ENCODE assay signal across 22 mouse cellular contexts in genomic region chr5:32069566-32070169, GRCm38 (mm10).
DNase-seq lines count a peak whose midpoint lies in the region; ATAC-seq and TF ChIP-seq lines count a peak whose summit lies in the region.
"Had no signal": no experiment of that assay in that cellular context is flagged by ENCODE, and none has a peak within 500 bp of the region (broad histone marks: within the 10 kb centered on the region; RNA-seq: fewer than 3 reads in every experiment).

No protein-coding gene starts in this region.

- intact Hi-C loops in gastrocnemius, adult 2 months (cut with DNase I) = loop anchor here (5.0 kb wide), 1 partner anchor 63 kb away; no protein-coding TSS in a partner anchor
- intact Hi-C loops in left cerebral cortex, postnatal 10 days (cut with DNase I) = no loop called here

- no peak for TF ChIP-seq EP300 in liver, postnatal 0 days (IDR thresholded peaks at IDR 0.05; ENCODE audit: low read depth)
- TF ChIP-seq EP300 in MEL (IDR thresholded peaks at IDR 0.05; ENCODE audit: low read depth in 1 of 2, low read length in 2 of 2) = peak; percentile 42 to 50; a peak in 2 of 4 replicates

- no peaks in the 10 kb centered on the region for H3K27me3 ChIP-seq in liver, postnatal 0 days (ENCODE audit: insufficient read depth, low read length)
- H3K27me3 ChIP-seq in liver, embryonic 12.5 days (replicated peaks) = no peaks in the 10 kb centered on the region
- no peaks in the 10 kb centered on the region for H3K27me3 ChIP-seq in MEL (ENCODE audit: control insufficient read depth in 1 of 2, insufficient read depth in 2 of 2, low read length in 2 of 2)
- H3K27me3 ChIP-seq in heart, embryonic 16.5 days (ENCODE audit: control insufficient read depth, insufficient read depth, low read length) = no peaks in the 10 kb centered on the region
- H3K27me3 ChIP-seq: CH12.LX; forebrain, embryonic 15.5 days; heart, embryonic 15.5 days; lung, embryonic 15.5 days; neural tube, embryonic 12.5 days had no signal

- WGBS in liver, postnatal 0 days (ENCODE audit: insufficient replicate concordance) = 73% methylated on average over 10 of the region's 10 CpGs
- WGBS in liver, embryonic 12.5 days (ENCODE audit: insufficient replicate concordance) = 57% methylated on average over 10 of the region's 10 CpGs
- WGBS in heart, embryonic 16.5 days = 60% methylated on average over 10 of the region's 10 CpGs

- no peak for ATAC-seq in liver, postnatal 0 days
- no peak for ATAC-seq in liver, embryonic 12.5 days
- no peak for ATAC-seq in heart, embryonic 16.5 days (replicated peaks; ENCODE audit: extremely low read depth, insufficient read depth, low FRiP score)
- ATAC-seq: forebrain, embryonic 15.5 days; midbrain, embryonic 16.5 days had no signal

- H3K27ac ChIP-seq in gastrocnemius, adult 2 months = peak overlapping the region; percentile 53
- no peak overlapping the region for H3K27ac ChIP-seq in liver, postnatal 0 days (ENCODE audit: low read depth)
- no peak overlapping the region for H3K27ac ChIP-seq in liver, embryonic 12.5 days
- H3K27ac ChIP-seq in MEL (ENCODE audit: control insufficient read depth, low read depth, low read length) = peak overlapping the region; percentile 3; the same call in 1 of the 2 replicates
- 0 out of 2 replicates have a peak overlapping the region, but pooled peaks have one; percentile 24 for H3K27ac ChIP-seq in heart, embryonic 16.5 days (ENCODE audit: low read length)
- H3K27ac ChIP-seq: forebrain, embryonic 15.5 days; heart, embryonic 15.5 days; hindbrain, embryonic 14.5 days; lung, embryonic 15.5 days; neural tube, embryonic 12.5 days had no signal

- H3K79me2 ChIP-seq in MEL (ENCODE audit: control insufficient read depth, insufficient read depth, low read length, poor library complexity) = no peaks in the 10 kb centered on the region

- no peaks in the 10 kb centered on the region for H3K36me3 ChIP-seq in liver, postnatal 0 days (replicated peaks; ENCODE audit: insufficient read depth, low read length)
- no peaks in the 10 kb centered on the region for H3K36me3 ChIP-seq in liver, embryonic 12.5 days
- H3K36me3 ChIP-seq in MEL (ENCODE audit: control insufficient read depth in 1 of 2, insufficient read depth in 2 of 2, low read length in 2 of 2) = peaks cover 0 to 12% of the 10 kb centered on the region in 2 experiments; a peak in 2 of 4 replicates
- H3K36me3 ChIP-seq in heart, embryonic 16.5 days (ENCODE audit: control insufficient read depth, insufficient read depth) = no peaks in the 10 kb centered on the region
- H3K36me3 ChIP-seq: forebrain, embryonic 15.5 days; heart, embryonic 15.5 days; lung, embryonic 15.5 days; neural tube, embryonic 12.5 days had no signal

- TF ChIP-seq CTCF in gastrocnemius, adult 2 months (IDR thresholded peaks at IDR 0.05) = no peak
- TF ChIP-seq CTCF in liver, postnatal 0 days (IDR thresholded peaks at IDR 0.05; ENCODE audit: low read depth) = no peak
- no peak for TF ChIP-seq CTCF in MEL (IDR thresholded peaks at IDR 0.05 in 2 of 3, conservative IDR thresholded peaks at IDR 0.05 in 1 of 3; ENCODE audit: control insufficient read depth in 1 of 3, insufficient read depth in 1 of 3, low read depth in 2 of 3, low read length in 3 of 3, poor library complexity in 1 of 3, severe bottlenecking in 1 of 3)

- H3K9me3 ChIP-seq in liver, postnatal 0 days (ENCODE audit: low read length) = no peaks in the 10 kb centered on the region
- H3K9me3 ChIP-seq in liver, embryonic 12.5 days (replicated peaks) = no peaks in the 10 kb centered on the region
- H3K9me3 ChIP-seq in MEL (replicated peaks; ENCODE audit: insufficient read depth, low read length) = no peaks in the 10 kb centered on the region
- no peaks in the 10 kb centered on the region for H3K9me3 ChIP-seq in heart, embryonic 16.5 days (replicated peaks; ENCODE audit: control insufficient read depth, low read length)
- H3K9me3 ChIP-seq: forebrain, embryonic 15.5 days; heart, embryonic 15.5 days; lung, embryonic 15.5 days; neural tube, embryonic 12.5 days had no signal

- H3K9ac ChIP-seq in liver, postnatal 0 days (replicated peaks) = no peak overlapping the region
- no peak overlapping the region for H3K9ac ChIP-seq in liver, embryonic 12.5 days
- no peak overlapping the region for H3K9ac ChIP-seq in MEL (ENCODE audit: control insufficient read depth, low read depth, low read length, poor library complexity, severe bottlenecking)
- H3K9ac ChIP-seq in heart, embryonic 16.5 days (ENCODE audit: low read length) = no peak overlapping the region
- H3K9ac ChIP-seq: forebrain, embryonic 15.5 days; heart, embryonic 15.5 days; hindbrain, embryonic 14.5 days; lung, embryonic 15.5 days; neural tube, embryonic 12.5 days had no signal

- no peak for DNase-seq in gastrocnemius, adult 2 months
- DNase-seq in gastrocnemius, postnatal 4 days (ENCODE audit: low spot score in 2 of 2) = no peak
- DNase-seq in liver, postnatal 0 days = peak; percentile 7
- peak; percentile 67 for DNase-seq in MEL (ENCODE audit: low read depth, low spot score)
- DNase-seq in left cerebral cortex, postnatal 10 days (ENCODE audit: extremely low spot score in 1 of 2, low spot score in 2 of 2) = no peak
- DNase-seq in T-cell, adult 2 months (ENCODE audit: low spot score) = no peak
- DNase-seq: adrenal gland, postnatal 36 days; cerebellum, adult 2 months; kidney, adult 18-20 months; kidney, postnatal 4 days; liver; spleen, adult 18-20 months; thymus, postnatal 25 days had no signal

- no peak for TF ChIP-seq POLR2A in MEL (IDR thresholded peaks at IDR 0.05; ENCODE audit: control insufficient read depth in 1 of 2, insufficient read depth in 1 of 2, low read depth in 1 of 2, low read length in 2 of 2, poor library complexity in 1 of 2)

- no peaks in the 10 kb centered on the region for H3K4me1 ChIP-seq in liver, postnatal 0 days (ENCODE audit: insufficient read depth)
- peaks cover 7% of the 10 kb centered on the region for H3K4me1 ChIP-seq in liver, embryonic 12.5 days
- H3K4me1 ChIP-seq in MEL (ENCODE audit: control insufficient read depth in 1 of 2, insufficient read depth in 2 of 2, low read length in 2 of 2) = peaks cover 3 to 20% of the 10 kb centered on the region in 2 experiments; a peak in 2 of 4 replicates
- peaks cover 27% of the 10 kb centered on the region for H3K4me1 ChIP-seq in heart, embryonic 16.5 days (ENCODE audit: control insufficient read depth, insufficient read depth, low read length)
- H3K4me1 ChIP-seq: forebrain, embryonic 15.5 days; neural tube, embryonic 12.5 days had no signal

- H3K4me3 ChIP-seq in gastrocnemius, adult 2 months = no peak overlapping the region
- H3K4me3 ChIP-seq in liver, postnatal 0 days (ENCODE audit: low read depth, low read length) = no peak overlapping the region
- no peak overlapping the region for H3K4me3 ChIP-seq in liver, embryonic 12.5 days
- H3K4me3 ChIP-seq in MEL (ENCODE audit: control insufficient read depth in 1 of 2, insufficient read depth in 1 of 2, low read depth in 2 of 2, low read length in 2 of 2) = no peak overlapping the region
- no peak overlapping the region for H3K4me3 ChIP-seq in heart, embryonic 16.5 days (ENCODE audit: low read length)
- H3K4me3 ChIP-seq: forebrain, embryonic 15.5 days; heart, embryonic 15.5 days; lung, embryonic 15.5 days; neural tube, embryonic 12.5 days had no signal

- TF ChIP-seq RAD21 in MEL (IDR thresholded peaks at IDR 0.05; ENCODE audit: low read depth, low read length) = no peak

- no peak overlapping the region for H3K4me2 ChIP-seq in liver, postnatal 0 days (ENCODE audit: low read depth, low read length)
- H3K4me2 ChIP-seq in liver, embryonic 12.5 days = no peak overlapping the region
- no peak overlapping the region for H3K4me2 ChIP-seq in heart, embryonic 16.5 days (ENCODE audit: low read depth, low read length)
- H3K4me2 ChIP-seq: forebrain, embryonic 15.5 days; heart, embryonic 15.5 days; hindbrain, embryonic 14.5 days; lung, embryonic 15.5 days; neural tube, embryonic 12.5 days had no signal

TF ChIP-seq in MEL, 35 proteins besides CTCF, POLR2A, EP300 and RAD21:
- TF ChIP-seq MAFK (IDR thresholded peaks at IDR 0.05; ENCODE audit: borderline replicate concordance, low read depth, low read length) (no peak), TAL1 (IDR thresholded peaks at IDR 0.05; ENCODE audit: low read length) (peak; percentile 42), TCF12 (IDR thresholded peaks at IDR 0.05; ENCODE audit: low read depth, low read length) (peak; percentile 31; the same call in 1 of the 2 replicates)

Comparison
In these comparisons a context has a peak if more than half of its experiments do, and no peak if none do; other contexts are left out.
1. DNase-seq: peak in liver, postnatal 0 days (single experiment) and MEL (single experiment); none in gastrocnemius, adult 2 months (single experiment), gastrocnemius, postnatal 4 days (0 of 2), left cerebral cortex, postnatal 10 days (0 of 2) and T-cell, adult 2 months (single experiment).
2. H3K27ac ChIP-seq: peak in gastrocnemius, adult 2 months (single experiment), MEL (single experiment) and heart, embryonic 16.5 days (single experiment); none in liver, postnatal 0 days (single experiment) and liver, embryonic 12.5 days (single experiment).